9 mouse cellular contexts compared by ENCODE assay signal in genomic region chrX:41614920-41615319, GRCm38 (mm10).
DNase-seq lines count a peak whose midpoint lies in the region; TF ChIP-seq lines count a peak whose summit lies in the region.
"Had no signal": no experiment of that assay in that cellular context is flagged by ENCODE, and none has a peak within 500 bp of the region (broad histone marks: within the 10 kb centered on the region; RNA-seq: fewer than 3 reads in every experiment).

No protein-coding gene starts in this region.

- intact Hi-C loops in gastrocnemius, adult 2 months (cut with DNase I), result no loop called here
- intact Hi-C loops in left cerebral cortex, adult 2 months (cut with DNase I), result loop anchor here (5.0 kb wide), 1 partner anchor 213 kb away; the partner anchor contains the start of gene Gria3

- DNase-seq in gastrocnemius, adult 2 months, result no peak
- DNase-seq in gastrocnemius, postnatal 25 days, result no peak
- DNase-seq in right cerebral cortex, postnatal 10 days (ENCODE audit: low spot score in 2 of 2), result peak; percentile 37 to 45
- DNase-seq in right cerebral cortex, postnatal 14 days, result no peak
- DNase-seq in embryo, embryonic 10.5 days (ENCODE audit: low spot score), result peak; percentile 62
- DNase-seq in left cerebral cortex, adult 2 months (ENCODE audit: extremely low spot score in 1 of 2, low spot score in 2 of 2), result peak in 1 of 2 experiments; percentile 19
- peak; percentile 6 for DNase-seq in right cerebral cortex, postnatal 4 days
- DNase-seq in spleen, postnatal 14 days (ENCODE audit: low spot score in 2 of 2), result no peak

- no peak overlapping the region for H3K27ac ChIP-seq in gastrocnemius, adult 2 months
- H3K27ac ChIP-seq in left cerebral cortex, adult 2 months, result no peak overlapping the region
- H3K27ac ChIP-seq: heart, embryonic 13.5 days had no signal

- no peak overlapping the region for H3K4me3 ChIP-seq in gastrocnemius, adult 2 months
- no peak overlapping the region for H3K4me3 ChIP-seq in left cerebral cortex, adult 2 months
- H3K4me3 ChIP-seq: heart, embryonic 13.5 days had no signal

- TF ChIP-seq CTCF in gastrocnemius, adult 2 months (IDR thresholded peaks at IDR 0.05), result peak; percentile 63
- peak; percentile 64 for TF ChIP-seq CTCF in left cerebral cortex, adult 2 months (IDR thresholded peaks at IDR 0.05)

Comparison
In these comparisons a context has a peak if more than half of its experiments do, and no peak if none do; other contexts are left out.
1. DNase-seq: peak in right cerebral cortex, postnatal 10 days (2 of 2), embryo, embryonic 10.5 days (single experiment) and right cerebral cortex, postnatal 4 days (single experiment); none in gastrocnemius, adult 2 months (single experiment), gastrocnemius, postnatal 25 days (single experiment), right cerebral cortex, postnatal 14 days (single experiment) and spleen, postnatal 14 days (0 of 2).